Mouse (Mus musculus): Measurements from ENCODE around the gene Fto. TPM values are rescaled to one million over a fixed set of nuclear protein-coding genes. Genes with fewer than 3 reads are reported as not detected.
A peak's percentile ranks its signal among the peaks of the same experiment; 100 is the strongest.

The Fto gene
- polyA plus RNA-seq, 1 experiment: 144 TPM

DNA sequence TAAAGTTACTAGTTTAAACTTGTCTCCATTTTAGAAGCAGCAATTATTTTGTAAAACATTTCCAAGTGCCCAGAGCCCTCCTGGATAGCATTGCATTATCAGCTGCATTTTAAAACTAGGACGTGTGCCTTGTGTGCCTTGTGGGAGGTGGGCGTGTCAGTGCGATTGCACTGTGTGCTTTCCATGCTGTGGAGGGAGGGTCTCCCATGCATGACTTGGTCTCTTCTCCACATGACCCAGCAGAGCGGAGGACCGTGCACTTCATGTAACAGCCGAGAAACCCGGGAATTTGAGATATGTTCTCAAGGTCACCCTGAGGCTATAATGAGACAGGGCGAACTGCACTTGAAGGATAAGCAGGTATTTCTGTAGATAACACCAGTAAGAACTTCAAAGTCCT is 347.6 kb downstream of the Fto start:
- DNase-seq (ENCODE audit: low read depth): no peak

DNA sequence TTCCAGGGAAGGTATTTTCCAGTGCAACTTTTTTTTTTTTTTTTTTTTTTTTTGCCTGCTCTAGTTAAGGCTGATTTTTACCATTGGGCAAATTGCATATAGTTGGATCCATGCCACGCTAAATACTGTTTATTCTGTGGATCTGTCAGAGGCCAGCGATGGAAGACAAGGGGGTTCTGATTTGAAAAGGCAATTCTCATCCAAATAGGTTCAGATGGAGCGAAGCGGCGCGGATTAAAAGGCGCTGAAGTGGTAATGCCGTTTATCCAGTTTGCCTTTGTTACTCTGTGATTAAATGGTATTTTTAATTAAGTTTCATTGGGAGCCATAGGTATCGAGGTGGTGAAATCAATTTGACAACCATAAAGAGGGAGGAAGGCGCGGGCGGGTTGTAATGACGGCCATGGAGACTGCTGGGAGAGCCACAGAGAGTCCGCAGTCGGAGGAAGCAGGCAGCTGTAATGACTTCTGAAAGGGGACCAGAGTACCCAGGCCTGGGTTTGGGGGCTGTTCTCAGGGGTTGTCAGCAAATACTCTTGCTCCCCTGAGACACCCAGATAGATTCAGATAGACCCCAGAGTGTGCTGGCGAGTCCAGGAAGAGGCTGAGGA is 356.2 kb downstream of the Fto start:
- peak; percentile 88 for DNase-seq (ENCODE audit: low read depth)
- TF ChIP-seq CTCF (IDR thresholded peaks at IDR 0.05; ENCODE audit: borderline replicate concordance, extremely low read depth, insufficient read depth, insufficient read length) (no peak), POLR2A (IDR thresholded peaks at IDR 0.05; ENCODE audit: borderline replicate concordance, extremely low read depth, insufficient read depth, insufficient read length, poor library complexity, severe bottlenecking) (no peak)

More for the DNA sequence above, 347.6 kb downstream of the Fto start:
- TF ChIP-seq POLR2A (IDR thresholded peaks at IDR 0.05; ENCODE audit: borderline replicate concordance, extremely low read depth, insufficient read depth, insufficient read length, poor library complexity, severe bottlenecking): no peak
- no peak for TF ChIP-seq CTCF (IDR thresholded peaks at IDR 0.05; ENCODE audit: borderline replicate concordance, extremely low read depth, insufficient read depth, insufficient read length)

DNA sequence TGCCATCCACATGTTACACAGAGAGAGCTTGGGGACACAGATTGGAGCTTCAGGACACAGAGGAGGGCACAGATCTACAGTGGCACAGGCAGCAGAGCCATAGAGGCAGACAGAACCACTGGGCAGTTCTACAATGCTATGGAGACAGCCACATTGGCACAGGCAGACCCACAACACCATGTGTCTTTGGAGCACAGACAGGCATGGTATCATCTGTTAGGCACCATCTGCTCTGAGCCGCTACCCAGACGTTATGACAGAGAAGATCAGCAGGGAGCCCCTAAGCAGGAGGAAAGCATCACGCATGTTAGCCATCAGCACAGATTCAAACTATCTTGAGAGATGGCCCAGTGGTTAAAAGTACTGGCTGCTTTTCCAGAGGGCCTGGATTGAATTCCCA is 363.6 kb downstream of the Fto start:
- peak; percentile 80 for DNase-seq (ENCODE audit: low read depth)
- TF ChIP-seq CTCF (IDR thresholded peaks at IDR 0.05; ENCODE audit: borderline replicate concordance, extremely low read depth, insufficient read depth, insufficient read length) (no peak), POLR2A (IDR thresholded peaks at IDR 0.05; ENCODE audit: borderline replicate concordance, extremely low read depth, insufficient read depth, insufficient read length, poor library complexity, severe bottlenecking) (no peak)

DNA sequence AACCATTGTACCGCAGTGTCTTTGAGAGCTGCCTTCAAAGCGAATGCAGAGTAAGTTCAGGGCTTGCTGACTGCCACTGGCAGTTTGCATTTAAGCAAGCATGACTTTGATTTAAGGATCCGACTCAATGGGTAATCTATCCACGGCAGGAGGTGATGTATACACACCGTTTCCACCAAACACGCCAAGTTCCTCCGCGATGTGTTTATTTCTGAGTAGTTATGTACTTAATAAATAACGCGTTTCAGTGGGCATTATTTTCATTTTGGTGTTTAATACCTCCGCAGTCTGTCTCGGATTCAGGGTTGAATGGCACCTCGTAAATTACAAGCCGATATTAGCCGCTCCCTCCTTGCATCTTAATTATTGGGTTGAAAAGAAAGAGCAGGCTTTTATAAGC is 366.1 kb downstream of the Fto start:
- DNase-seq (ENCODE audit: low read depth): peak; percentile 45
- TF ChIP-seq POLR2A (IDR thresholded peaks at IDR 0.05; ENCODE audit: borderline replicate concordance, extremely low read depth, insufficient read depth, insufficient read length, poor library complexity, severe bottlenecking) (no peak), CTCF (IDR thresholded peaks at IDR 0.05; ENCODE audit: borderline replicate concordance, extremely low read depth, insufficient read depth, insufficient read length) (no peak)

DNA sequence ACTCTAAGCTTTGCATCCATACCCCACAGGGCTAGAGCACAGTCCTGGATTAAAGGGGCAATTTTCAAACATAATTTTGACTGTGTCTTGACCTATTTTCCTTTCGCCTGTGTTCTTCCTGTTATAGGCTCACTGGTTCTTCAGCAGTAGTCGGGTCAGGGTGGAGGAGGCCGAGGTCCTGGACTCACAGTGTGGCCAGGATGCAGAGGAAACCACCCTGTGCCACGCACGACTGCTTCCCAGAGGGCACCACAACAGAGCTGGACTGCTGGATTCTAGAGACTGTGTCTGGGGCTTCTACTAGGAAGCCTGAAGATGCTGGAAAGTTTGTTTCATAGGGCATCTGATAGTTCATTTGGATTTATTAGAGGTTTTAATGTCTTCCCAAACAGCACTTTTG is 366.8 kb downstream of the Fto start:
- DNase-seq (ENCODE audit: low read depth): no peak
- no peak for TF ChIP-seq CTCF (IDR thresholded peaks at IDR 0.05; ENCODE audit: borderline replicate concordance, extremely low read depth, insufficient read depth, insufficient read length)
- no peak for TF ChIP-seq POLR2A (IDR thresholded peaks at IDR 0.05; ENCODE audit: borderline replicate concordance, extremely low read depth, insufficient read depth, insufficient read length, poor library complexity, severe bottlenecking)

DNA sequence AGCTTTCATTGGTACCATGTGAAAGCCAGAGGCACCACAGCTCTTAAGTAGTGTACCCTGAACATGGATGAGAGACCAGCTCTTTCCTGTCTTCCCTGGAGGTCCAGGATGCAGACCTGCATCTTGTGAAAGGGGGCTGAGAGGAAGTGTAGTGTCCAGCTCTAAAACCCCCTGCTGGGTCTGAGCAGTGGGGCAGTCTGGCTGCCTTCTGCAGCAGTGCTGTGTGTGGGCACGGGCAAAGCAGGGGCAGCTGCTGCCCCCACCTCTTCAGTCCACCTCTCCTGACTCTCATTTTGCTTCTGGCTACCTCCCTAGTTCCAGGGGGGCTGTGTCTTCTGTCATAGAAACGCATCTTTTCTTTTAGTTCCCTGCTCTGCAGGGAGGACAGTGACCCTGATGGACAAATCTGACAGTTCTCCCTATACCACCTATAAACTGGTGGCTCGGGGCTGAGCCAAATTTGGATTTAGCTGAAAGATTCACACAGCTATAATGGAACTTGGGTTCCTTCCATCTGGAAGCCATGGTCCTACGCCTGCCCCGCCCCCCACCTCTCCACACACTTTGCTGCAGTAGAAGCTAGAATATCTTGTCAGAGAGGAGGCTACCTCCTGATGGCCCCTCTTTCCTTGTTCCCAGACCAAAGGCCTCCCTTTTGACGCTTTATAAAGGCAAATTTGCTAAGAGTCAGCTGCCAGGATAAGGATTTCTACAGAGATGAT is 371.4 kb downstream of the Fto start:
- no peak for DNase-seq (ENCODE audit: low read depth)
- no peak for TF ChIP-seq CTCF (IDR thresholded peaks at IDR 0.05; ENCODE audit: borderline replicate concordance, extremely low read depth, insufficient read depth, insufficient read length)
- no peak for TF ChIP-seq POLR2A (IDR thresholded peaks at IDR 0.05; ENCODE audit: borderline replicate concordance, extremely low read depth, insufficient read depth, insufficient read length, poor library complexity, severe bottlenecking)

DNA sequence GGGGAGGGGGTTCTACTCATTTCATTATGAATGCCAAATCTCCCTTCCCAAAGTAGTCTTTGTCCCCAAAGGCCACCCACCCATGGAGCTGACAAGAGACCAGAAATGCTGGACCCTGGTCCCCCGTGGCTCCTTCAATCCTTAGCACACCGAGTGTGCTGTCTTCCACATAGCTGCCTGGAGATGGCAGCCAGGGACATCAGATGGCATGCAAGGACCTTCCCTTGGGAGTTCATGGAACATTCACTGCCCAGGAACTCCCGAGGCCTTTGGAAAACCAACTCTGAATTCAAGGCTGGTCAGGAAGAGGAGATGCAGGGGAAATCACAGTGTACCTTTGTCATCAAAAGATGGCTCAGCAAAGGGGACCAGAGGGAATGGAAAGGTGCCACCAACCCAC is 372.1 kb downstream of the Fto start:
- TF ChIP-seq CTCF (IDR thresholded peaks at IDR 0.05; ENCODE audit: borderline replicate concordance, extremely low read depth, insufficient read depth, insufficient read length) (peak; percentile 7; the same call in 1 of the 2 replicates), POLR2A (IDR thresholded peaks at IDR 0.05; ENCODE audit: borderline replicate concordance, extremely low read depth, insufficient read depth, insufficient read length, poor library complexity, severe bottlenecking) (no peak)
- DNase-seq (ENCODE audit: low read depth): no peak

DNA sequence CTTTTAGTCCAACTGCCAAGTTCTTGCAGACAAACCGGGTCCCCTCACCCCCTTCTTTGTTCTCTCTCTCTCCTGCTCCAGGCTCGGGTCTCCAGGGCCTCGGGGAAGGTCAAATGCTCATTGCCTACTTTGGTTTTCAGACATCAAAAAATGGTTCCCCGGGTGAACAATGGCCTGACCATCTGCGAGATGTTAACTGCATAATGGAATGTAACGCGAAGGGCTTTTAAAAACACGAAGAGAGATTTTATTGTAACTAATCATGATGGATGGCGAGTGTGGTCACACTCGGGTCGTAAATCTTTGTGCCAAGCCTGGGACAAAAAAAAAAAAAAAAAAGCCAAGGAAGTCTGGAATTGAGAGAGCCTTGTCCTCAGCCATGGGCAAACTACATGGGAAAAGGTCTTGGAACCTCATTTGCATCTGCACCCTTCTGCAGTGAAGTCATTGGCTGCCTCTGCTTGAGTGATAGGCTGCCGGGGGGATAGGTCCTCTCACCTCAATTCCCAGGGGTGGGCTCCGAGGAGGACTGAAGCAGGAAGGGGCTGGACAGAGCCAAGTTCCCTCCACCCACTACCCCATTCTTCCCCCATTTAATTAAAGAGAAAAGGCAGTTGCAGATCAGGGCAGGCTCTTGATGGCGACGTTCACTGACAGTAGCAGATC is 378.9 kb downstream of the Fto start:
- DNase-seq (ENCODE audit: low read depth): peak; percentile 20
- TF ChIP-seq POLR2A (IDR thresholded peaks at IDR 0.05; ENCODE audit: borderline replicate concordance, extremely low read depth, insufficient read depth, insufficient read length, poor library complexity, severe bottlenecking): no peak
- TF ChIP-seq CTCF (IDR thresholded peaks at IDR 0.05; ENCODE audit: borderline replicate concordance, extremely low read depth, insufficient read depth, insufficient read length): no peak

DNA sequence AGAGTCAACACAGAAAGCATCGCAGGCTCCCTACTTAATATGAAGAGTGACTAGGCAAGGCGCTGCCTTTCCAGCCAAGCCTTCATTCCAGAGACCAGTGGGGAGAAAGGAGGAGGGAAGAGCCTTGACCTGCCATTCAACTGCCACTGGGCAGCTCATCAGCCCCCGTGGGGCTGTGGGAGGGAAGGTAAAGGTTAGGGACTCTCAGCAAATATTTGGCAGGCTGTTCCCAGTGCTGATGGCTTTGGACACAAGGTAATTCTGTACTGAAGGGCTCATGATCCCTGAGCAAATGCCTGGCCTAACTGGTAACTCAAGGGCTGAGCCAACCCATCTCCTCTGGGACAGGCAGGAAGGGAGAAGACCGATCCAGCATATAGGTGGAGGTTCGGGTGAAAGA is 393.2 kb downstream of the Fto start:
- no peak for DNase-seq (ENCODE audit: low read depth)
- no peak for TF ChIP-seq POLR2A (IDR thresholded peaks at IDR 0.05; ENCODE audit: borderline replicate concordance, extremely low read depth, insufficient read depth, insufficient read length, poor library complexity, severe bottlenecking)
- no peak for TF ChIP-seq CTCF (IDR thresholded peaks at IDR 0.05; ENCODE audit: borderline replicate concordance, extremely low read depth, insufficient read depth, insufficient read length)

DNA sequence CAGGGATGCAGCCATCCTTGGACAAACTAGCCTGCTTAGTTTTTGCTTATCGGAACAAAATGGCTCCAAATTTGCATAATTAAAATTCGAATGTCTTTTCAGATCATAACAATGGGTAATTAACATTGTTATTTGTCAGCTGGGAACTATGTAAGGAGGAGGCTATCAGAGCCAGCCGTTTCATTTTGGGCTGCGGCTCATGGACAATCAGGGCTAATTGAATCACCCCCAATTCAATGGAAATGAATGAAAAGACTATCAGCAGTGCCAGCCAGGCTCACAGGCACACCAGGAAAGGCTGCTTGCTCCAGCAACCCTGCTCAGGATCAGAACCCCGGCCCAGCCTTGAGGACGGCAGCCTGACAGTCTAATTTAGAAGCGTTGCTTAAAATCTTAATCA is 395.3 kb downstream of the Fto start:
- no peak for TF ChIP-seq POLR2A (IDR thresholded peaks at IDR 0.05; ENCODE audit: borderline replicate concordance, extremely low read depth, insufficient read depth, insufficient read length, poor library complexity, severe bottlenecking)
- no peak for TF ChIP-seq CTCF (IDR thresholded peaks at IDR 0.05; ENCODE audit: borderline replicate concordance, extremely low read depth, insufficient read depth, insufficient read length)
- DNase-seq (ENCODE audit: low read depth): peak; percentile 75

DNA sequence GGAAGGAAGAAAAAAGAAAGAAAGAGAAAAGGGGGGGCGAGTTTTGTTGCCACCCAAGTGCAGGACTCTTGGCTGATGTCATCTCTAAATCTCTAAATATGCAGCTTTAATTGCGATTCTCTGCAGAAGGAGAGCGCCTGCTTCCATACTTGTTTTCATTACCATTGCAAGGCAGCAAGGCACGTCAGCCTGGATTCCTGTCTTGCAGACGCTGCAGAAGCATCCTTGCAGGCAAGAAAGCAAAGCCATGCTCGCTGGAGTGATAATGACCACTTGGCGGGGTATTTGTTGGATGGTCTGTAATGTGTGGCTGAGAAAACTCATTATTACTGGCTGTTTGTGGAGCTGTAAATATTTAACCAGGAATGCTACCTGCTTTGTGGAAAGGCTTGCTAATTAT is 396.4 kb downstream of the Fto start:
- TF ChIP-seq CTCF (IDR thresholded peaks at IDR 0.05; ENCODE audit: borderline replicate concordance, extremely low read depth, insufficient read depth, insufficient read length) (no peak), POLR2A (IDR thresholded peaks at IDR 0.05; ENCODE audit: borderline replicate concordance, extremely low read depth, insufficient read depth, insufficient read length, poor library complexity, severe bottlenecking) (no peak)
- peak; percentile 81 for DNase-seq (ENCODE audit: low read depth)

Data from brain, embryonic 14.5 days (tissue).